Mouse (Mus musculus) heart, embryonic 11.5 days (tissue): ENCODE measurements around the gene Gm45618. TPM values are rescaled to one million over a fixed set of nuclear protein-coding genes. Genes with fewer than 3 reads are reported as not detected.

Source experiments
- ATAC-seq: fragments of 200-750 bp; cut with Nextera tagmentation; replicated peaks from 2 replicates; pipeline ENCODE4 v1.8.0; 2017; ENCODE audit warnings: moderate library complexity; ENCODE audit not compliant: insufficient number of reproducible peaks, low FRiP score, low TSS enrichment
- H3K27ac ChIP-seq: fragments of 300-500 bp; sonication (generic); 2 replicates; pipeline ENCODE4 v1.5.1; 2014; ENCODE audit warnings: mild to moderate bottlenecking, low read depth, low read length
- H3K27me3 ChIP-seq: fragments of 300-500 bp; sonication (generic); 2 replicates; pipeline ENCODE4 v1.6.1; 2014; ENCODE audit warnings: mild to moderate bottlenecking, low read length, mixed read lengths; ENCODE audit not compliant: control insufficient read depth, insufficient read depth
- H3K36me3 ChIP-seq: fragments of 300-500 bp; sonication (generic); 2 replicates; pipeline ENCODE4 v1.6.1; 2014; ENCODE audit warnings: mild to moderate bottlenecking, low read length, moderate library complexity, mixed read lengths; ENCODE audit not compliant: control insufficient read depth, insufficient read depth
- H3K4me1 ChIP-seq: fragments of 300-500 bp; sonication (generic); 2 replicates; pipeline ENCODE4 v1.6.1; 2014; ENCODE audit warnings: low read length; ENCODE audit not compliant: control insufficient read depth, insufficient read depth
- H3K4me2 ChIP-seq: fragments of 300-500 bp; sonication (generic); 2 replicates; pipeline ENCODE4 v1.6.1; 2014; ENCODE audit warnings: mild to moderate bottlenecking, moderate library complexity
- H3K4me3 ChIP-seq: fragments of 300-500 bp; sonication (generic); 2 replicates; pipeline ENCODE4 v1.5.1; 2014; ENCODE audit warnings: low read depth, low read length
- H3K9ac ChIP-seq: fragments of 300-500 bp; sonication (generic); 2 replicates; pipeline ENCODE4 v1.6.1; 2014; ENCODE audit warnings: mild to moderate bottlenecking, low read depth, low read length, moderate library complexity
- H3K9me3 ChIP-seq: fragments of 300-500 bp; sonication (generic); replicated peaks from 2 replicates; pipeline ENCODE4 v1.6.1; 2016; ENCODE audit warnings: low read length; ENCODE audit not compliant: control insufficient read depth
- WGBS: fragments of 180-500 bp; shearing (Covaris S2); extraction: QIAGEN DNeasy Blood & Tissue Kit; methylation state at CpG from one replicate; pipeline ENCODE4 v1.1.7; 2014; ENCODE audit not compliant: insufficient replicate concordance; 5-methylcytosine and 5-hydroxymethylcytosine counted together
- polyA plus RNA-seq: library from polyadenylated mRNA; unstranded; fragments of >200 nt; fragmentation: Nextera tagmentation; extraction: Ambion mirVana; gene quantifications from 2 replicates; pipeline ENCODE4 v1.2.1, GENCODE M21; 2014

Gm45618 gene
- polyA plus RNA-seq, 1 experiment from 2014 or later = not detected

DNA sequence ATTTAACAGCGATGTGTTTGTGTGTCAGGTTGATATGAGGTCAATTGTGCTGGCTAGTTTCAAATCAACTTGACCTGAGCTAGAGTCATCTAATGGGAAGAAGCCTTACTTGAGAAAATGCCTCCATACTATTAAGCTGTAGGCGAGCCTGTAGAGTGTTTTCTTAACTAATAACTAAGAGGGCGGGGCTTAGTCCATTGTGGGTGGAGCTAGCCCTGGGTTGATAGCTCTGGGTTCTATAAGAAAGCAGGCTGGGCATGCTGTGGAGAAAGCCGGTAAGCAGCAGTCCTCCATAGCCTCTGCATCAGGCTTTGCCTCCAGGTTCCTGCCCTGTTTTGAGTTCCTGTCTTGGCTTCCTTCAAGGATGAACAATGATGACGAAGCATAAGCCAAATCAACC, 15.8 kb downstream of the Gm45618 start:
- Histone ChIP-seq H3K4me1 (no peaks in the 10 kb centered on the region), H3K4me2 (no peak overlapping the region), H3K9ac (no peak overlapping the region), H3K27ac (no peak overlapping the region), H3K27me3 (peaks cover 4% of the 10 kb centered on the region; the same call in 1 of the 2 replicates), H3K4me3 (no peak overlapping the region), H3K9me3 (no peaks in the 10 kb centered on the region), H3K36me3 (no peaks in the 10 kb centered on the region)
- WGBS = 46% methylated on average over 5 of the region's 5 CpGs
- ATAC-seq = no peak

DNA sequence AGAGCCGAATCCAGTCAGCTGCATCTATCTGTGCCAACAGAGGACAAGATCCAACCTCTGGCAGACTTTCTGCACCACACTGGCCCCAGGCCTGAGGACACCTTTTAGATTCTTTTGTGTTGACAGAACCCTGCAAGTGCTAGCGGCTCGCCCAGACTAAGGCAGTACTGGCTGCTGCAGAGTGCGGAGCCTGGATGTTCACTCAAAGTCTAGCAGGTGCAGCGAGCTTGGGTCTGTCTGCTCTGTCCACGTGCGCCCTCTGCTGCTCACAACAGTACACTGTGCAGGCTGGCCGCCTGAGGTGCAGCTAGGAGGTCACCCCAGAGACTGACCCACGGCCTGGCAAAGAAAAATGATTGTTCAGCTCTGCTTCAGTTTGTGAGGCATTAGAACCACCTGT, 22.8 kb downstream of the Gm45618 start:
- peaks cover 39% of the 10 kb centered on the region for H3K27me3 ChIP-seq
- 13% methylated on average over 9 of the region's 9 CpGs for WGBS

DNA sequence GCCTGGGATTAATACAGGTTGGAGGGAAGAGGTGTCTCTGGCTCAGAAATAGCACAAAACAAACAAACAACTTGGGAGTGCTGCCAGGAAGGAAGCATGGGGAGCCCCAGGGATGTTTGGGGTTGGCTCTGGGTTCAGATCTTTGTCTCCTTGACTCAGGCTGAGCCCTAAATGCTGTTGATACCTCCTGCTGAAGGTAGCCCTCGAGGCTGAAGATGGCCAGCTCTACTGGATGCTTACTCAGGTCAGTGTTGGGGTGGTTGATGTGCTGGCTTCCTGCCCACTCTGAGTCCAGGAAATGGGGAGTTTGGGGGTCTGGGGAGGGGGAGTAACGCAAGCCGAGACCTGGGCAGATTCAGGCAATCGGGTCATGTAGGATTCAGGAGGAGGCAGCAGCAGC, 23.8 kb downstream of the Gm45618 start:
- H3K36me3 ChIP-seq = no peaks in the 10 kb centered on the region
- peaks cover 48% of the 10 kb centered on the region for H3K27me3 ChIP-seq
- H3K9ac ChIP-seq = no peak overlapping the region
- peaks cover 23% of the 10 kb centered on the region for H3K4me1 ChIP-seq
- H3K9me3 ChIP-seq = no peaks in the 10 kb centered on the region
- H3K4me3 ChIP-seq = no peak overlapping the region
- H3K27ac ChIP-seq = no peak overlapping the region
- no peak for ATAC-seq
- no peak overlapping the region for H3K4me2 ChIP-seq
- WGBS = 64% methylated on average over 4 of the region's 4 CpGs

More for the DNA sequence above, 22.8 kb downstream of the Gm45618 start:
- no peak; the same call in 1 of the 2 replicates for ATAC-seq
- no peak overlapping the region for H3K4me3 ChIP-seq
- H3K27ac ChIP-seq = no peak overlapping the region
- H3K9me3 ChIP-seq = no peaks in the 10 kb centered on the region
- H3K9ac ChIP-seq = no peak overlapping the region
- H3K4me2 ChIP-seq = no peak overlapping the region
- no peaks in the 10 kb centered on the region for H3K36me3 ChIP-seq
- peaks cover 12% of the 10 kb centered on the region for H3K4me1 ChIP-seq

DNA sequence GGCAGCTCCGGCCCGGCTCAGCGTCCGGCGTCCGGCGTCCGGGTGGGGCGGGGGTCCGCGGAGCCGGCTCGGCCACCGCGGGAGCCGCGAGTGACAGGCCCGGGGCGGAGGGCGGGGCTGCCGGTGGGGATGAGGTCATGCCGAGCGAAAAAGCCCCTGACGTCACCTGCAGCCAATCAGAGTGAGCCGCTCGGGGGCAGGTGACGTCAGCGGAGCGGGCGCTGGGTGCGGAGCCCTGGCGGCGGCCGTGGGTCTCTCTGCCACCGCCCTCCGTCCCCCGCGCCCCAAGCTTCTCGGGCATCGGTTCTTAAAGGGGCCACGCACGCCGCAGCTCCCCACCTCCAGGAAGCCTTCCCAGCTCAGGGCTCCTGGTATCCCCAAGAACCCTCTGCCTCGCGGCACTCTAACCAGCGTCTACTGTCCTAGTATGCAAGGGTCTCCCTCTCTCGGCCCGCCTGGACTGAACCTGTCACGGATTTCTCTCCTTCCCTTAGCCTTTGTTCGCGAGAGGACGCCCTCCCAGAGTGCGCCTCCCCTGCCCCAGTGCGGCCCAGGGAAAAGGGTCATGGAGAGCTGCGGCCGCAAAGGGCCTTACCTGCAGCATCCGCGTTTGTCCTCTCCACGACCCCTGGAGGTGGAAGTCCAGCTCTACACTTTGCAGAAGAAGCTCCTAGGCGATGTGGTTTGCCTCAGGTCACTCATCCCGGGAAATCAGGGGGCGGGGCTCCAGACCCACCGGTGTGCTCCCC, 25.2 kb downstream of the Gm45618 start, which contains the start of gene Dusp8:
Dusp8 (minus strand) TSS at position 661 of the 749 bp plus-strand sequence.
- no peaks in the 10 kb centered on the region for H3K36me3 ChIP-seq
- H3K9me3 ChIP-seq = no peaks in the 10 kb centered on the region
- H3K27me3 ChIP-seq = peaks cover 53% of the 10 kb centered on the region
- peak within 1 kb of the TSS; percentile 72 for H3K27ac ChIP-seq
- peak within 1 kb of the TSS; percentile 95 for H3K4me2 ChIP-seq
- ATAC-seq = peak; percentile 87
- under 1% methylated on average over 58 of the region's 63 CpGs for WGBS
- peak within 1 kb of the TSS; percentile 70 for H3K4me3 ChIP-seq
- H3K4me1 ChIP-seq = peaks cover 27% of the 10 kb centered on the region
- peak within 1 kb of the TSS; percentile 83 for H3K9ac ChIP-seq

DNA sequence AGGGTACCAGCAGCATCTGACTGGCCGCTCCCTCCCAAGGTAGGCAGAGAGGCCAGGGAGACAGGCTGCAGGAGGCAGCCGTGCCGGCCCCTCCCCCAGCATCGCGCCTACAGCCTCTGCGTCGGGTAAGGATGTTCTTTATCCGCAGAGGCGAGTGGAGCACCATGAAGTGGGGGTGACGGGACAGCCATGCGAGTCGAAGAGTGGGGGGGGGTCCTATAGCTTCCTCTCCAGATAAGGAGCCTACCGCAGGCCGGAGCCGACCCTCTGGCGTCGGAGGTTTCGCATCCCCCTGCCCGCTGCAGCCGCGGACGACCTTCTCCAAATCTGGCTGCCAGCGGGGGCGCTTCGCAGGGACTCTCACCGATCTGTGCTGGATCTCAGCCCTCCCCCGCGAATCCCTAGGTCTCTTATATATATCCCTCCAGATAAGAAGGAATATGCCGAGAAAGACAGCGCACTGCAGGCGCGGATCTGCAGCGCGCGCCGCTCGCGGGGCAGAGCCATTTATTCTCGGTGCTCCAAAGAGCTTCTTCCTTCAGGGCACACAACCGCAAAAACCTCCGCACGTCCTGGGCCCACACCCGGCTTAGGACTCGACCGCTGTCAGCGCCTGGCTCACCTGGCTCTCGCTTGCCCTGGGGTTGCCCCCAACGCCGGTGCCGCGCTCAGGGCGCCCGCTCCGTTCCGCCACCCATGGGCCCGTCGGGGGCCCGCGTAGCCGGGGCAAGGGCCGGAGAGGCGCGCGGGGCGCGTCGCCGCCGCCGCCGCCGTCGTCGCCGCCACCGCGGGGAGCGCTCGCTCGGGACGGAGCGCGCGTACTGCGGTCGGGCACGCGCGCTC, 26.0 kb downstream of the Gm45618 start:
- no peaks in the 10 kb centered on the region for H3K9me3 ChIP-seq
- ATAC-seq = peak; percentile 19; the same call in 1 of the 2 replicates

DNA sequence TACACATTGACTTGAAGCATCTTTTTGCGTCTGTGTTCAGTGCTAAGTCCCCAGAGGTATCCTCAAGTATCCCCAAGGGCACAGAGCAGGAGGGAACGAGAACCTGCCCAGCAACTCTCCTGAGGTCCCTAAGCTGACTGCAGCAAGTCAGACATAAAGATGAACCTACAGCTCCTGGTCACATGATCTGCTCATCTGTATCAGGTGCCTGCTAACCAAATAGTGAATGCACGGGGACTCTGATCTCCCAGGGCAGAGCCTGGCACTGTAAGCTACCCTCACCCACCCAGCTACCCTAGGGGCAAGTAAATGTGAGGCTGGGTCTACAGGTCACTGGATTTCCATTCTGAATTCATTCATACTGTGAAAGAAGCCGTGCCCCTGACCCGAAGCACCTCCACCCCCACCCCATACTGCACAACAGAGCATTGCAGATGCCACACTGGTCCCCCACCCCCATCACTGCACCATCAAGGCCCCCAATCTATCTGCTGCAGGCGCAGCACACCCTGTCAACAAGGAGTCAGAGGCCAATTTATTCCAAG, 26.8 kb downstream of the Gm45618 start:
- Histone ChIP-seq H3K36me3 (no peaks in the 10 kb centered on the region), H3K27ac (no peak overlapping the region), H3K4me3 (peak overlapping the region; percentile 70), H3K27me3 (peaks cover 51% of the 10 kb centered on the region), H3K9ac (peak overlapping the region; percentile 83), H3K4me1 (peaks cover 43% of the 10 kb centered on the region), H3K9me3 (no peaks in the 10 kb centered on the region), H3K4me2 (peak overlapping the region; percentile 95)
- 31% methylated on average over 6 of the region's 6 CpGs for WGBS
- no peak for ATAC-seq

More for the DNA sequence above, 26.0 kb downstream of the Gm45618 start:
- Histone ChIP-seq H3K4me3 (peak overlapping the region; percentile 70), H3K27ac (peak overlapping the region; percentile 72), H3K36me3 (no peaks in the 10 kb centered on the region), H3K9ac (peak overlapping the region; percentile 83), H3K27me3 (peaks cover 51% of the 10 kb centered on the region), H3K4me1 (peaks cover 35% of the 10 kb centered on the region), H3K4me2 (peak overlapping the region; percentile 95)
- WGBS = under 1% methylated on average over 63 of the region's 89 CpGs

DNA sequence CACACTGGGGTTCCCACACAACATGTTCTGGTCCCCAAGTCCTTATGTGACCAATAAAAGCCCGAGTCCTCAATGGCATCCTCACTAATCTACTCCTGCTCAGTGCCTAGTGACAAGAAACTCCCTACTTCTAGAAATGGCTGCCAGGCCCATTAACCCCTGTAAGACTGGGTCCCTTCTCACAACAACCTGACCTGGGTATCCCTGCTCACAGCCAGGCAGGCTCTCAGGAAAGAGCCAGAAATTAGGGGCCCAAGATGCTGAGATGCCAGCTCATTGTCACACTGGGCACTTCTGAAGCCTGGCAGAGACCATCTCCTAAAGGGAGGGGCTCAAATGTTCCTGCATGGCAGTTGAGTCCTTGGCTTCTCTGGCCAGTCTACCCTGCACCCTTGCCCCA, 27.5 kb downstream of the Gm45618 start:
- Histone ChIP-seq H3K4me1 (peaks cover 50% of the 10 kb centered on the region), H3K4me3 (0 out of 2 replicates have a peak overlapping the region, but pooled peaks have one; percentile 1), H3K9me3 (no peaks in the 10 kb centered on the region), H3K4me2 (peak overlapping the region; percentile 95), H3K9ac (no peak overlapping the region), H3K36me3 (no peaks in the 10 kb centered on the region), H3K27me3 (peaks cover 51% of the 10 kb centered on the region), H3K27ac (no peak overlapping the region)
- 59% methylated on average over 1 of the region's 1 CpGs for WGBS
- no peak for ATAC-seq

DNA sequence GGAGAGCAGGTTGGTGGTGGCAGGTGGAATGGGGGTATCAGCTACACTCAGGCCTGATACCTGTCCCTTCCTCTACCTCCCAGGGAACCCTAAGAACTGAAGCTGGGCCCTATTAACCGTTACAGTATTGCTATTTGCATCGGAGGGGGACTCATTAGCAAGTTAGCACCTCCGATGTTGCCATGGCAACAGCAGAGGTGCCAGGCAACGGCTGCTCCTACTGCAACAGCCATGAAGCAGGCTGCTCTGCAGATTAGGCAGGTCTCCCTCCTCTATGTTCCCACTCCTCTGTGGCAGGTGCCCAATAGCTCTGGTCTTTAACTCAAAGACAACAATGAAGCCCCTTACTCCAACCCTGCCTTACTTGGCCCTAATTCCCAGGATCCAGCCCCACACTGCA, 28.7 kb downstream of the Gm45618 start:
- H3K4me2 ChIP-seq = no peak overlapping the region
- H3K27me3 ChIP-seq = peaks cover 43% of the 10 kb centered on the region
- H3K9ac ChIP-seq = 0 out of 2 replicates have a peak overlapping the region, but pooled peaks have one; percentile 18
- WGBS = 11% methylated on average over 4 of the region's 4 CpGs
- H3K4me1 ChIP-seq = peaks cover 50% of the 10 kb centered on the region
- no peak overlapping the region for H3K27ac ChIP-seq
- no peaks in the 10 kb centered on the region for H3K36me3 ChIP-seq
- H3K9me3 ChIP-seq = no peaks in the 10 kb centered on the region
- no peak for ATAC-seq
- H3K4me3 ChIP-seq = no peak overlapping the region
